Mouse (Mus musculus) layer of hippocampus, adult 9-11 months (tissue): ENCODE data around the gene Nfib.

Source experiments
- DNase-seq: peaks from one replicate; pipeline ENCODE4 v3.0.0; 2022

Nfib gene

GRCm38 (mm10) chr4:82408463-82409404 is 296.8 kb downstream of the Nfib start:
- DNase-seq, result peak; percentile 40

DNA sequence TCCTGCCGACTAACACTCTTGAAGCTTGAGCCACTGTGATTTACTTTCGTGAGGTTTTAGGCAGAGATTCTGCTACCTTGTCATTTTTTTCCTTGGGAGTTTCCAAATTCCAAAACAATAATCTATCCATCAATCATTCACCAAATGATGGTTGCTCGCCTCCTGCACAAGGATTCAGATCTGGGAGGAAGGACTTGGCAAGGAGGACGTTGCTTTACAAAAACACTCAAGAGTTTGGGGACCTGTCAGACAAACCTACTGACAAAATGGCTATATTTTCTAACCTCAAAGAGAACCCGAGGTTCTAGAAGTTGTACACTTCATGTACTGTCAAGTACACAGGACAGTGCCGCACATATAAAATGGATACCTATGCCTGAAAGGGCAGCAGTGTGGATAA is 299.0 kb downstream of the Nfib start:
- DNase-seq, result no peak

DNA sequence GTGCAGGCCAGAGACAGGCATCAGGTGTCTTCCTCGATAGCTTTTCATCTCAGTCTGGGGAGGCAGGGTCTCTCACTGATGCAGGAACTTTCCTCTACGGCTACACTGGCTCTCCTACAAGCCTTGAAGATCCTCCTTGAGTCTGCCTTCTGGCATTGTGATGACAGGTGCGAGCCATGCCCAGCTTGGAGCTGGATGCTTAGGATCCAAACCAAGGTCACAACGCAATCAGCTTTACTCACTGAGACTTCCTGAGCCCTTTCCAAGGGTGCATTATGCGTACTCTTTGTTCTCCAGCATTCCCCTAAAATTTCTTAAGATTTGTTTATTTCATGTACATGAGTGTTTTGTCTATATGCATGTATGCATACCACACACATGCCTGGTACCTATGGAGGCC is 299.8 kb downstream of the Nfib start:
- DNase-seq, result no peak

GRCm38 (mm10) chr4:82403975-82404651 is 301.4 kb downstream of the Nfib start:
- DNase-seq, result peak; percentile 72

DNA sequence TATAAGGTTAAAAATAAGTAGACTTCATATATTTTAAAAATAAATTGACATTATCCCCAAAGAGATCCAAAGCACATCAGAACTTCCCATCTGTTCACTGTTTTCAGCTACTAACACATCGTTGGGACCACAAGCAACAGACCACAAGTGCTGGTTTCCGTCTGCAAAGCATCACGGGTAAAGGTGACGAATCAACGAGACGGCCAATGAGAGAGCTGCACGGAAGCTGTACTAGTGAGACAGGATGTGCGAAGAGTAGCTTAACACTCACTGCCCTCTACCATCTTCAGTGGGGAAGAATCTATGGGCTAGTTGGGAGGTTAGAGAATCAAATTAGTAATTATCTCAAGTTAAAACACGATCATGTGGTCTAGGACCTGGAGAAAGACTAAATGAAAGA is 302.9 kb downstream of the Nfib start:
- DNase-seq, result no peak

DNA sequence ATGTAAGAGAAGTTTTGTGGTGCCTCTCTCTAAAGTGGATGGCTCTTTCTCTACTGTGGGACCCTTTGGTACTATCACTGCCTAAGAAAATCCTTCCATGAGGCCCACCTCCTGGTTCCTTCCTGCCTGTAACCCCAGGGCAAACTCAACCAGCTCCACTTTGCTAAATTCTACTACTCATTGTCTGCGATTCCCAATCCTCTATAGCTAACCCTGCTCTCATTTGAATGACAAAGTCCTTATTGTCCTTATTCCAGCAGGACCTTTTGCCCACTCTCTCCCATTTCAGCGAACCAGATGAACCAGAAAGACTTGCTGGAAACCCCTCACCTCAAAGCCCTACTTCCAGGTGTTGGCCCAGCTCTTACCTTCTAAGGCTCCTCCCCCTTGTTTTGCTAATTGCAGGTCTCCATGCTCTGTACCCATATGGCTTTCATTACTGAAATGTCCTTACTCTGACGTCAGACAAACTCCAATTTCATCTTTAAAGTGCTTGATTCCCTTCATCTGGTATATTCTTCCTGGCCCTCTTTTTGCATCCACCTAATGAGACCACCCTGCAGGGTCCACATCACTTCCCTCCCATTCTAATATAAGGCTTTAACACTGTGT is 304.0 kb downstream of the Nfib start:
- DNase-seq, result no peak

DNA sequence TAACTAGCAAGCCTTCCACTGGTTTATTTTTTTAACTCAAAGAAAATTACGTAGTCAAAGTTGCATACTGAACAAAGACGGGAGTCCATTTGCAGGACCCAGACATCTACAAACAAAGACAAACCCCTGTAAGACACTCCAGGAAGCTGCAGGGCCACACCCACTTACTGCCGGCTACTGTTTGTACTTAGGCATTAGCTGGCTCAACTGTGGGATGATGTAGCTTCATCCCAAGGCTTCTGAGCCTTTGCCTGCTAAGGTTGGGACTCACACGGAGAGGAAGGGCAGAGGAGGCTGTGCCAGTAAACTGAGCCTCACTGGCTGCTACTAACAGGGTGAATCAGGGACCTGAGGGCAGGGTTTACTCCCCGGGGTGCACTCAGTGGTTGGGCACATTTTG is 305.0 kb downstream of the Nfib start:
- no peak for DNase-seq

- DNase-seq, result peak; percentile 38
Observed at GRCm38 (mm10) chr4:82399406-82400380, 305.9 kb downstream of the Nfib start.

- DNase-seq, result no peak
Observed at GRCm38 (mm10) chr4:82398282-82398681, 307.3 kb downstream of the Nfib start.

GRCm38 (mm10) chr4:82396805-82397204 is 308.7 kb downstream of the Nfib start:
- no peak for DNase-seq

GRCm38 (mm10) chr4:82396003-82396402 is 309.5 kb downstream of the Nfib start:
- no peak for DNase-seq

GRCm38 (mm10) chr4:82394346-82394745 is 311.2 kb downstream of the Nfib start:
- no peak for DNase-seq

DNA sequence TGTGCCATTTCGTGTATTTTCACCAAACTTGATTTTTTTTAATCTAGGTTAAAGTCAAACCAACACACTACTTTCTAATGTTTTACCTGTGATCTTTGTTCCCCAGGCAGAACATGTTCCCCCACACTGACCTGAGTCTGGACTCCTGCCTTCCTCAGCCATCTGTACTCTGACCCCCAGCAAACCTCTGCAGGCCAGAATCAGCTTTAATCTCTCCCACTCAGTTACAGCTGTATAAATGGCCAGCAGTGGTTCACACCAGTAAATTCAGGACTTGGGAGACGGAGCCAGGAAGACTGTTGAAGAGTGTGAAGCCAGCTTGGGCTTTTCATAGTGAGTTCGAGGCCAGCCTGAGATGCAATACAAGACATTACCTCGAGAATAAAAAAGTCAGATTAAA is 312.5 kb downstream of the Nfib start:
- DNase-seq, result no peak

DNA sequence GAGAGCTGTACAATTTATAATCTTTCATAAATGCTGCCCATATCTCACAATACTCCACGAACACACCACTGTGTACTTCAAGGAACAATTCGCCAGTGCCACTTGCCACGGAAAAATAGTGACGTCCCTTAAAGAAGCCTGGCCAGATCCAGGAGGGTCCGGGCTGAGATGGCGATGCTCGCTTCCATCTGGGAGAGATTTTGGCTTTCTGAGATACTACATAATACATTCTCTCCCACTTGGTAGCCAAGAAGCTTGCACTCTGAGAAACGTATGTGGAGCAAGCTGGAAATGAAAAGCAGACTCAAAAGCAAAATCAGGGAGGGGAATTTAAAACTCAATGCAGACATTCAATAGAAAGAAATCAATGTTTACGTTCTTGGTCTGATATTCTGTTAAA is 313.1 kb downstream of the Nfib start:
- no peak for DNase-seq

DNA sequence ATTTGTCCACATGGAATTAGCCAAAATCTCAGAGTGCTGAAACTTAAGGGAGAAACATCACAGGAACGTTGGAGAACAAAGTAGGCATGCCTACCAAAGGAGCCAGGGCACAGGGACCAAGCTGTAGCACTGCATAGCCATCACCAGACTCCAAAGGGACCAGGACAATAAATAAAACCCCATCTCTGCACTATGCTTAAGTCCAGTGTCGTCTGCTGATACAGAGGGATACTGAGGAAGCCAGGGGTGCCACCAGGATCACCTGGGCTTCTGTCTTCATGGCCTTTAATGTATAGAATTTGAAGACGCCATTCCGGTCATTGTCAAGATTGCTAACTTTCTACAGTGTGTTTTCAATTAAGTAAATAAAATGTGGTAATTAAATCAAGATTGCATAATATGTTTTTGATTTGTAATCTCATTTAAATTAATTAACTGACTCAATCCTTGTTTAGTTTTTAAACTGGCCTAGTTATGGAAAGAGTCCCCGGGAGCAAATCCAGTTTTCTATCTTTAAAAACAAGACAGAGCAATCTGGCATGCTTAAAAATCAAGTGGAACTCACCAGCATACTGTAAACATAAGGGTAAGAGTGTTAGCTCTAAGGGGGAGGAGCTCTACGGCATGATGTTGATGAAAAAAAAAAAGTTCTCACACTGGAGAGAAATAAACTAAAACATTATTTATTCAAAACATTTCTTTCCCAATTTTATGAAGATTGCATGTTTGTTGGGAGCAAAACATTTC is 313.7 kb downstream of the Nfib start:
- no peak for DNase-seq

DNA sequence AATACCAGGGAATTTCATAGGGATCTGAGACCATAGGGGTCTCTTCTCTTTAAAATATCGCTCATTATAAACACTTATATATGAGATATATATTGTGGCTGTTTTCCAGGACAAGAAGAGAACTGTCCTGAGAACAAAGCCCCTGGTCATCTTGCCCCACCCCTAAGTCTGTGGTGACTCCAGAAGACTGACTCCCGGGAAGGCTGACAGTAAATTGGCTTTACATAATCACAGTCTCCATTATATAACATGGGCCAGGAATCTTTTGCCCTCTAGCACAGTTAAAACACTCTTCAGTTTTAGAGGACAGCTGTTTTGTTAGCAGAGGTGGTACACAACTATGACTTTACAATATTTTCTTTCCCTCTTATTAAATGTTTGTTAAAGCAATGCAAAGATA is 315.0 kb downstream of the Nfib start:
- DNase-seq, result no peak

DNA sequence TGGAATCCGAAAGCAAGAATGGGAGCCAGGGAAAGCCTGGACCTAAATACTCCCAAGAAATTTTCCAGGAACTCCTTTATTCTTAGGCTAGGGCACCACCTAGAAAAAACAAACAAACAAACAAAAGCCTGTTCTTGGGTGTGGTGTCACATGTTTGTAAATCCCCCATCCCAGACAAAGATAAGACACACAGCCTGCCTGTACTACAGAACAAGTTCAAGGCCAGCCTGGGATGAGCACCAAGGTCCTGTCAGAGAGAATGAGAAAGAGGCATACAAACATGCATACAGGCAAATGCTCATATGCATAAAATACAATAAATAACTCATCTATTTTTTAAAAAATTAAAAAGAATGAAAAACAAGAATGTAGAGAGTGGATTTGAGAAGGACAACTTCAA is 315.7 kb downstream of the Nfib start:
- no peak for DNase-seq

DNA sequence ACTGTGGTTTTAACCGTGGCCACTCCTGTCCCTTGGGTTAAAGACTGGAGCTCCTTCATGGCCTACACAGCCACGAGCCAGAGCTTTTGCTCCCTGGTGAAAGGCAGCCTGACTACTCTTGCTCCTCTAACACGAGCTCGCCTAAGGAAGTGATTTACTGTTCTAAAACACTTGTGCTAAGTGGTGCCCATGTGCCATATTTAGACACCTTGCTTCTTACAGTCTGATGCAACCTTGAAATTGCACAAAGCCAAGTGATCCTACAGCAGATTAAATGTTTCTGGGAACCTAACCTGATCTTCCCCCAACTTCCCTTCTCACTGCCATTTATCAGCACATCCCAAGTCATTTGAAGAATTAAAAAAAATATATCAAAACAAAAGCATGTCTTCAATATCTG is 317.9 kb downstream of the Nfib start:
- no peak for DNase-seq

DNA sequence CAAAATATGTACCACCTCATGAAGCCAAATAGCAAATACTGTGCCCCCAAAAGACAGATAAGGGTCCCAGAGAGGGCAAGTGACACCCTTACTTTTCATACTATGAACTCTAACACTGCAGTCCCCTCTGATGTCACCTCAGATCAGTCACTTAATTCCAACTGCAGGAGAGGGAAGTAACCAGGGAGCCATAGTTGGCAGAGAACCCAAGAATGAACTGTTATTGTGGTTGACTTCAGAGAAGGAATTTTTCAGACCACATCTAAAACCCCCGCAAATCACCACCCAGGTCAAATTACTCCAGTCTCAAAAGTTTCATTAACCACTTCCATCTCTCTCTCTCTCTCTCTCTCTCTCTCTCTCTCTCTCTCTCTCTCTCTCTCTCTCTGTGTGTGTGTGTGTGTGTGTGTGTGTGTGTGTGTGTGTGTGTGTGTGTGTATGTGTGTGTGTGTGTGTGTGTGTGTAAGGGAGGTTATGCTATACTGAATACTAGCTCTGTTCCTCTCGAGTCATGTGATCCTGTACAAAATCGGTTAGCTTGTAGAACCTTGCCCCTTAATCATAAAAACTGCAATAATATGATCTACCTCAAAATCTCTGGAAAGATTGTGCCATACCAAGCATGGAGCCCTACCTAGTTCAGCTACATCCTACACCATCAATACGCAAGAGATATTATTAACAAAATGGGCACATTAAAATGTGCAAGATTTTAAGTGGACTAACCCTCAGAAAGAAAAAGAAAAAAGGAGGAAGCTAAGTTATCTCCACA is 319.1 kb downstream of the Nfib start:
- no peak for DNase-seq

GRCm38 (mm10) chr4:82385638-82386037 is 319.9 kb downstream of the Nfib start:
- DNase-seq, result no peak
